In genomic region chr2:152847815-152848302, GRCm38 (mm10) we compare ENCODE assay signal across 8 mouse cellular contexts. TPM values are rescaled to one million over a fixed set of nuclear protein-coding genes. Genes with fewer than 3 reads are reported as not detected.
DNase-seq lines count a peak whose midpoint lies in the region; ATAC-seq lines count a peak whose summit lies in the region.

Tpx2 (plus strand) TSS chr2:152847964.

- ATAC-seq in heart, embryonic 13.5 days (ENCODE audit: extremely low read depth, insufficient number of reproducible peaks, low FRiP score, low TSS enrichment): peak; percentile 97
- peak; percentile 97 for ATAC-seq in liver, embryonic 12.5 days
- ATAC-seq in stomach, embryonic 15.5 days (ENCODE audit: insufficient read depth, low FRiP score, low read depth): peak; percentile 98

- H3K9ac ChIP-seq in heart, embryonic 13.5 days: peak within 1 kb of the TSS; percentile 92
- H3K9ac ChIP-seq in liver, embryonic 12.5 days: peak within 1 kb of the TSS; percentile 92
- peak within 1 kb of the TSS; percentile 69 for H3K9ac ChIP-seq in stomach, embryonic 15.5 days

- DNase-seq in CD4-positive, CD25-positive, alpha-beta regulatory T cell, adult 2 months (ENCODE audit: low read depth, low spot score): peak; percentile 98
- DNase-seq in fat pad, adult 2 months (ENCODE audit: extremely low read depth, low read depth, low spot score): peak; percentile 88
- DNase-seq in kidney, postnatal 10 days: peak; percentile 98
- DNase-seq in natural killer cell, adult 2 months (ENCODE audit: low spot score in 2 of 2): peak; percentile 95

- H3K4me2 ChIP-seq in heart, embryonic 13.5 days: peak within 1 kb of the TSS; percentile 79
- H3K4me2 ChIP-seq in liver, embryonic 12.5 days: peak within 1 kb of the TSS; percentile 88
- H3K4me2 ChIP-seq in stomach, embryonic 15.5 days: peak within 1 kb of the TSS; percentile 66

- no peaks in the 10 kb centered on the region for H3K4me1 ChIP-seq in brown adipose tissue, adult 24 weeks (ENCODE audit: control insufficient read depth, insufficient read depth, insufficient read length, low read length)
- H3K4me1 ChIP-seq in heart, embryonic 13.5 days: peaks cover 25% of the 10 kb centered on the region
- H3K4me1 ChIP-seq in liver, embryonic 12.5 days: peaks cover 29% of the 10 kb centered on the region
- no peaks in the 10 kb centered on the region for H3K4me1 ChIP-seq in stomach, embryonic 15.5 days

- under 1% methylated on average over 34 of the region's 34 CpGs for whole genome bisulfite sequencing in heart, embryonic 13.5 days
- under 1% methylated on average over 34 of the region's 34 CpGs for WGBS in liver, embryonic 12.5 days (ENCODE audit: insufficient replicate concordance)
- WGBS in stomach, embryonic 15.5 days: under 1% methylated on average over 34 of the region's 34 CpGs

- no peak within 1 kb of the TSS for H3K27ac ChIP-seq in brown adipose tissue, adult 24 weeks (replicated peaks; ENCODE audit: low read depth, low read length)
- peak within 1 kb of the TSS; percentile 90 for H3K27ac ChIP-seq in heart, embryonic 13.5 days (replicated peaks)
- H3K27ac ChIP-seq in liver, embryonic 12.5 days: peak within 1 kb of the TSS; percentile 95
- H3K27ac ChIP-seq in stomach, embryonic 15.5 days: peak within 1 kb of the TSS; percentile 82

- H3K9me3 ChIP-seq in heart, embryonic 13.5 days: no peaks in the 10 kb centered on the region
- no peaks in the 10 kb centered on the region for H3K9me3 ChIP-seq in liver, embryonic 12.5 days (replicated peaks)
- H3K9me3 ChIP-seq in stomach, embryonic 15.5 days: no peaks in the 10 kb centered on the region

- peak within 1 kb of the TSS; percentile 70 for H3K4me3 ChIP-seq in brown adipose tissue, adult 24 weeks (ENCODE audit: insufficient read depth, low read depth, low read length)
- H3K4me3 ChIP-seq in heart, embryonic 13.5 days: peak within 1 kb of the TSS; percentile 95
- peak within 1 kb of the TSS; percentile 91 for H3K4me3 ChIP-seq in liver, embryonic 12.5 days
- H3K4me3 ChIP-seq in stomach, embryonic 15.5 days (replicated peaks): peak within 1 kb of the TSS; percentile 89

- H3K36me3 ChIP-seq in heart, embryonic 13.5 days: peaks cover 20% of the 10 kb centered on the region
- H3K36me3 ChIP-seq in liver, embryonic 12.5 days: peaks cover 41% of the 10 kb centered on the region
- H3K36me3 ChIP-seq in stomach, embryonic 15.5 days: peaks cover 9% of the 10 kb centered on the region; the same call in 1 of the 2 replicates

- H3K27me3 ChIP-seq in heart, embryonic 13.5 days (replicated peaks): no peaks in the 10 kb centered on the region
- no peaks in the 10 kb centered on the region for H3K27me3 ChIP-seq in liver, embryonic 12.5 days (replicated peaks)
- no peaks in the 10 kb centered on the region for H3K27me3 ChIP-seq in stomach, embryonic 15.5 days (replicated peaks)

RNA-seq across cellular contexts. Expression of gene Tpx2, which starts in this region (rescaled TPM):
- not detected in 2 replicates for polyA plus RNA-seq in brown adipose tissue, adult 24 weeks (2012; ENCODE audit: insufficient read depth, insufficient read length, missing spikeins)
- 51.1 and 55.5 TPM in 2 replicates for polyA plus RNA-seq in heart, embryonic 13.5 days (2015; fragmentation: Nextera tagmentation; extraction: Ambion mirVana)
- 88.0 and 89.9 TPM in 2 replicates for polyA plus RNA-seq in liver, embryonic 12.5 days (2016; fragmentation: Nextera tagmentation; extraction: Ambion mirVana)
- polyA plus RNA-seq in stomach, embryonic 15.5 days (2015; fragmentation: Nextera tagmentation; extraction: Ambion mirVana): 66.5 TPM in 2 replicates

Comparison
In these comparisons a context has a peak if more than half of its experiments do, and no peak if none do; other contexts are left out.
1. RNA of gene Tpx2 (polyA plus RNA-seq): 88.0 to 89.9 TPM in liver, embryonic 12.5 days, 66.5 TPM in stomach, embryonic 15.5 days and 51.1 to 55.5 TPM in heart, embryonic 13.5 days; not detected in brown adipose tissue, adult 24 weeks; every median in the first group is over 10 times any median in the second.
2. Peak in every context shown above with its lines, with median percentiles within 50 percentile points of each other: DNase-seq, H3K4me3 ChIP-seq, ATAC-seq, H3K4me2 ChIP-seq and H3K9ac ChIP-seq.